Mouse (Mus musculus) intestine, embryonic 14.5 days (tissue): ENCODE measurements around the gene Micall1. TPM values are rescaled to one million over a fixed set of nuclear protein-coding genes. Genes with fewer than 3 reads are reported as not detected.

Source experiments
- ATAC-seq: fragments of 200-750 bp; cut with Nextera tagmentation; replicated peaks from 2 replicates; pipeline ENCODE4 v1.8.0; 2017; ENCODE audit warnings: low read depth, moderate number of reproducible peaks, moderate TSS enrichment, moderate library complexity; ENCODE audit not compliant: low FRiP score, low TSS enrichment
- DNase-seq: peaks from one replicate; pipeline ENCODE4 v3.0.0-alpha.2; 2018; ENCODE audit warnings: low spot score
- H3K27ac ChIP-seq: fragments of 300-500 bp; sonication (generic); 2 replicates; pipeline ENCODE4 v1.5.1; 2014; ENCODE audit warnings: low read depth, mild to moderate bottlenecking, control low read depth
- H3K27me3 ChIP-seq: fragments of 300-500 bp; sonication (generic); replicated peaks from 2 replicates; pipeline ENCODE4 v1.6.1; 2014; ENCODE audit warnings: low read length, control low read depth; ENCODE audit not compliant: control insufficient read depth, insufficient read depth
- H3K36me3 ChIP-seq: fragments of 300-500 bp; sonication (generic); 2 replicates; pipeline ENCODE4 v1.6.1; 2014; ENCODE audit warnings: low read length, control low read depth; ENCODE audit not compliant: control insufficient read depth, insufficient read depth
- H3K4me1 ChIP-seq: fragments of 300-500 bp; sonication (generic); replicated peaks from 2 replicates; pipeline ENCODE4 v1.6.1; 2014; ENCODE audit warnings: low read length, control low read depth, mixed read lengths; ENCODE audit not compliant: control insufficient read depth, insufficient read depth
- H3K4me2 ChIP-seq: fragments of 300-500 bp; sonication (generic); 2 replicates; pipeline ENCODE4 v1.6.1; 2014; ENCODE audit warnings: low read length
- H3K4me3 ChIP-seq: fragments of 300-500 bp; sonication (generic); 2 replicates; pipeline ENCODE4 v1.5.1; 2014; ENCODE audit warnings: low read depth, low read length, control low read depth, mixed read lengths
- H3K9ac ChIP-seq: fragments of 300-500 bp; sonication (generic); 2 replicates; pipeline ENCODE4 v1.6.1; 2014; ENCODE audit warnings: mild to moderate bottlenecking, low read length
- H3K9me3 ChIP-seq: fragments of 300-500 bp; sonication (generic); 2 replicates; pipeline ENCODE4 v1.6.1; 2016; ENCODE audit warnings: low read length, control low read depth; ENCODE audit not compliant: control insufficient read depth
- WGBS: fragments of 180-500 bp; shearing (Covaris S2); extraction: QIAGEN DNeasy Blood & Tissue Kit; methylation state at CpG from one replicate; pipeline ENCODE4 v1.1.7; 2014; 5-methylcytosine and 5-hydroxymethylcytosine counted together
- polyA plus RNA-seq: library from polyadenylated mRNA; unstranded; fragments of >200 nt; fragmentation: Nextera tagmentation; extraction: Ambion mirVana; gene quantifications from 2 replicates; pipeline ENCODE4 v1.2.1, GENCODE M21; 2014

The Micall1 gene
- polyA plus RNA-seq, 1 experiment from 2014 or later, result 9.3 TPM

GRCm38 (mm10) chr15:79101531-79101930 is 7.2 kb upstream of the Micall1 start:
- no peak for DNase-seq
- no peak overlapping the region for H3K9ac ChIP-seq

GRCm38 (mm10) chr15:79103264-79103663 is 5.4 kb upstream of the Micall1 start:
- H3K36me3 ChIP-seq, result no peaks in the 10 kb centered on the region
- WGBS, result 75% methylated on average over 10 of the region's 10 CpGs

More at GRCm38 (mm10) chr15:79101531-79101930, 7.2 kb upstream of the Micall1 start:
- ATAC-seq, result no peak
- Histone ChIP-seq H3K27ac (no peak overlapping the region), H3K36me3 (0 out of 2 replicates have a peak, but pooled peaks cover under 1% of the 10 kb centered on the region), H3K4me1 (peaks cover 18% of the 10 kb centered on the region), H3K4me2 (no peak overlapping the region), H3K27me3 (no peaks in the 10 kb centered on the region), H3K9me3 (no peaks in the 10 kb centered on the region), H3K4me3 (no peak overlapping the region)

GRCm38 (mm10) chr15:79105804-79106203 is 2.9 kb upstream of the Micall1 start:
- H3K4me1 ChIP-seq, result peaks cover 7% of the 10 kb centered on the region
- H3K9ac ChIP-seq, result no peak overlapping the region
- no peaks in the 10 kb centered on the region for H3K36me3 ChIP-seq
- DNase-seq (no peak), ATAC-seq (no peak)
- H3K4me3 ChIP-seq, result no peak overlapping the region
- no peaks in the 10 kb centered on the region for H3K27me3 ChIP-seq
- no peak overlapping the region for H3K4me2 ChIP-seq
- no peaks in the 10 kb centered on the region for H3K9me3 ChIP-seq
- WGBS, result 58% methylated on average over 2 of the region's 2 CpGs
- no peak overlapping the region for H3K27ac ChIP-seq

More at GRCm38 (mm10) chr15:79103264-79103663, 5.4 kb upstream of the Micall1 start:
- no peak overlapping the region for H3K9ac ChIP-seq
- peaks cover 7% of the 10 kb centered on the region for H3K4me1 ChIP-seq
- no peaks in the 10 kb centered on the region for H3K9me3 ChIP-seq
- ATAC-seq, result no peak
- DNase-seq, result no peak
- no peaks in the 10 kb centered on the region for H3K27me3 ChIP-seq
- H3K27ac ChIP-seq, result no peak overlapping the region
- no peak overlapping the region for H3K4me3 ChIP-seq
- no peak overlapping the region for H3K4me2 ChIP-seq

- no peak for ATAC-seq
- 17% methylated on average over 7 of the region's 7 CpGs for WGBS
- H3K4me1 ChIP-seq, result peaks cover 21% of the 10 kb centered on the region
- no peaks in the 10 kb centered on the region for H3K36me3 ChIP-seq
- H3K4me3 ChIP-seq, result peak overlapping the region; percentile 86; the same call in 1 of the 2 replicates
- H3K4me2 ChIP-seq, result peak overlapping the region; percentile 63
- H3K9me3 ChIP-seq, result no peaks in the 10 kb centered on the region
- peak; percentile 56 for DNase-seq
- H3K27ac ChIP-seq, result peak overlapping the region; percentile 87
- no peaks in the 10 kb centered on the region for H3K27me3 ChIP-seq
- peak overlapping the region; percentile 85 for H3K9ac ChIP-seq
Observed at GRCm38 (mm10) chr15:79107966-79108365, 732 bp upstream of the Micall1 start.

GRCm38 (mm10) chr15:79109321-79109934 is 730 bp downstream of the Micall1 start:
- WGBS, result under 1% methylated on average over 46 of the region's 46 CpGs
- DNase-seq, result peak; percentile 80
- Histone ChIP-seq H3K36me3 (peaks cover under 1% of the 10 kb centered on the region; the same call in 1 of the 2 replicates), H3K27me3 (no peaks in the 10 kb centered on the region), H3K27ac (peak overlapping the region; percentile 87), H3K4me2 (peak overlapping the region; percentile 63), H3K9me3 (no peaks in the 10 kb centered on the region), H3K4me1 (peaks cover 21% of the 10 kb centered on the region), H3K4me3 (peak overlapping the region; percentile 86), H3K9ac (peak overlapping the region; percentile 85)
- peak; percentile 59 for ATAC-seq

- Histone ChIP-seq H3K9me3 (no peaks in the 10 kb centered on the region), H3K4me2 (peak overlapping the region; percentile 63)
- ATAC-seq, result no peak
Observed at GRCm38 (mm10) chr15:79110031-79110430, 1.3 kb downstream of the Micall1 start.

GRCm38 (mm10) chr15:79110528-79110927 is 1.8 kb downstream of the Micall1 start:
- Histone ChIP-seq H3K36me3 (peaks cover 10% of the 10 kb centered on the region), H3K4me2 (peak overlapping the region; percentile 63), H3K9ac (0 out of 2 replicates have a peak overlapping the region, but pooled peaks have one; percentile 85), H3K4me3 (peak overlapping the region; percentile 86), H3K27ac (no peak overlapping the region), H3K4me1 (peaks cover 21% of the 10 kb centered on the region), H3K9me3 (no peaks in the 10 kb centered on the region), H3K27me3 (no peaks in the 10 kb centered on the region)
- ATAC-seq (no peak), DNase-seq (no peak)
- WGBS, result 64% methylated on average over 2 of the region's 2 CpGs

More at GRCm38 (mm10) chr15:79110031-79110430, 1.3 kb downstream of the Micall1 start:
- Histone ChIP-seq H3K27ac (no peak overlapping the region), H3K27me3 (no peaks in the 10 kb centered on the region), H3K9ac (peak overlapping the region; percentile 85), H3K4me3 (peak overlapping the region; percentile 86), H3K4me1 (peaks cover 21% of the 10 kb centered on the region), H3K36me3 (peaks cover 5% of the 10 kb centered on the region)
- DNase-seq, result no peak
- WGBS, result 16% methylated on average over 9 of the region's 9 CpGs

GRCm38 (mm10) chr15:79111774-79112173 is 3.1 kb downstream of the Micall1 start:
- Histone ChIP-seq H3K4me2 (peak overlapping the region; percentile 63), H3K36me3 (peaks cover 22% of the 10 kb centered on the region), H3K4me1 (peaks cover 21% of the 10 kb centered on the region), H3K4me3 (no peak overlapping the region), H3K9ac (no peak overlapping the region), H3K27me3 (no peaks in the 10 kb centered on the region), H3K9me3 (no peaks in the 10 kb centered on the region), H3K27ac (no peak overlapping the region)
- ATAC-seq (no peak), DNase-seq (no peak)
- 64% methylated on average over 4 of the region's 4 CpGs for WGBS

- H3K27me3 ChIP-seq, result no peaks in the 10 kb centered on the region
- no peak overlapping the region for H3K4me2 ChIP-seq
- WGBS, result 54% methylated on average over 5 of the region's 5 CpGs
- ATAC-seq, result no peak
- H3K9ac ChIP-seq, result no peak overlapping the region
- H3K4me3 ChIP-seq, result no peak overlapping the region
- no peaks in the 10 kb centered on the region for H3K9me3 ChIP-seq
- no peak overlapping the region for H3K27ac ChIP-seq
- H3K36me3 ChIP-seq, result peaks cover 56% of the 10 kb centered on the region
- peaks cover 13% of the 10 kb centered on the region for H3K4me1 ChIP-seq
- DNase-seq, result no peak
Observed at GRCm38 (mm10) chr15:79115276-79115675, 6.6 kb downstream of the Micall1 start.
